Mouse (Mus musculus) B cell, adult (primary cell): ENCODE data around the gene Cd36. TPM values are rescaled to one million over a fixed set of nuclear protein-coding genes. Genes with fewer than 3 reads are reported as not detected.

Experiments used
- total RNA-seq: library from RNA; stranded (reverse); gene quantifications from 4 replicates; pipeline ENCODE4 v1.2.4, GENCODE M21; 2023; ENCODE audit not compliant: inconsistent age

The Cd36 gene
- total RNA-seq = 56.0 to 73.2 TPM (median 70.0 TPM) in 4 replicates

DNA sequence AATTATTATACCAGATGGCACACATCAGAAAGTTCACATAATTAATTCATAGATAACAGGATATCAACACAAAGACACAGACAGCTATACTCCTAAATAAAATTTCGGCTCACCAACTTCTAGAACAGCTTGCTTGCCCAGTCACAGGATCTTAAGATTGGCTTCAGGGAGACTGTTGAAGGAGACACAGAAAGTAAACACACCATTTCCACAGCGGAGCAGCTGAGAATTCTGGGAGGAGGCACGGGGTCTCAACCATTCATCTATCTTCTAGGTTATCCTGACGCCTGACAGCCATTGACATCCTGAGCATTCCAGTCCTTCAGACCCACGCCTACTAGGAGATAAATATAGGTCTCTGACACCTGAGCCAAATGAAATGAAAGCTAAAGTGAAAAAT, at the start of gene Cd36:
Gene Cd36, minus strand, starts transcription at position 204 of the 400 bp plus-strand sequence.

Other genes with a start within 250 kb of the Cd36 start
- not detected in 4 replicates for gene Gnat3, start 73.7 kb upstream of the Cd36 start, total RNA-seq